Mouse (Mus musculus): Measurements from ENCODE around the gene 4833439L19Rik.

The 4833439L19Rik gene

GRCm38 (mm10) chr13:54581385-54581784, 16.1 kb upstream of the 4833439L19Rik start:
- DNase-seq: no peak

DNA sequence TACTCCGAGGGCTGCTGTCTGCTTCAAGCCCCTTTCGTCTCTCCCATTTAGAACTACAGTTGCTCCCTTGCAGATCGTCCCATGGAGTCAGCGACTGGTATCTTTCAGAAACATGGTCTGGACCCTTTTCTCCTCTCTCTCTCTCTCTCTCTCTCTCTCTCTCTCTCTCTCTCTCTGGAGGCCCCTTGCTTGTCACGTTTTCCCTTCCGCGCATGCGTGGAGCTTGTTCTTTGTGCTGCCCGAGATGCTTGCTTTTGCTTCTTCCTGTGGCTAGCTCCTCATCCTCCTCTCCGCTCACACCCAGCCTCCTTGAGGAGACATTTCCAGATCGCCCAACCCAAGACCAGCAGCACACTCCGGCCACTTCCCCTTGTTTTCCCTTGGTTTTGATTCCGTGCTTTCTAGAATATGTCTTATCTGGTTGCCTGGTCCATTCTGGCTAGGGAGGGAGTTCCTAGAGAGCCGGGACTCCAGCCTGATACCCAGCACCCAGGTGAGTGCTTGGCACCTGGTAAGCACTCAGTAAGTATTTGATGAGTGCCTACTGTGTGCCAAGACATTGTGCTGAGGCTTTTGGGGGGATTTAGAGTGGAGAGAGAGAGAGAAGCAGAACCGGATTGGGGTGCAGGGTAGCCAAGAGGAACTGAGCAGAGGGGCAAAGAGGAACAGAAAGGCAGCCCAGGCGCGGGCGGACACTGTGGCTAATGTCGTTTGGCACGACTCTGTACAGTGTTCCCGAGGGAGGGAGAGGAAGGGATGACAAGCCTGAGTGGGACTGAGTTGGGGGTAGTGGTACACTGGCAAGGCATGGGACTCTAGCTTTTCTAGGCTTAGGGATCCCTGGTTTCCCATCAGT, 12.6 kb upstream of the 4833439L19Rik start:
- DNase-seq: no peak

DNA sequence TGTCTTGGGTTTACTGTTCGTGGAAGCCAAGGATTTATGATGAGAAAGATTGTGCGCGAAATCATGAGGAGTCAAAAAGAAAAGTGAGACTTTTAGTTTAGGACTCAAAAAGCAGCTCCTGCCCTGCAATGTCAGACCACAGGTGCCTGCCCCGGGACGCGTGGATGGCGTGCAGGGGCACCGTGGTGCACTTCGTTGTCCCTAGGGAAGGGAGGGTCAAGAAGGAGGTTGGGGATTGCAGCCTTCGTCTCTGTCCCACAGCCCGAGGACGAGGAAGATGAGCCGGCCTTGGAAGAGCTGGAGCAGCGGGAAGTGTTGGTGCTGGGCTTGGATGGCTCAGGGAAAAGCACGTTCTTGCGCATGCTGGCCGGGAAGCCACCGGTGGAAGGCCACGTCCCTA, 10.3 kb upstream of the 4833439L19Rik start:
- no peak for DNase-seq

DNA sequence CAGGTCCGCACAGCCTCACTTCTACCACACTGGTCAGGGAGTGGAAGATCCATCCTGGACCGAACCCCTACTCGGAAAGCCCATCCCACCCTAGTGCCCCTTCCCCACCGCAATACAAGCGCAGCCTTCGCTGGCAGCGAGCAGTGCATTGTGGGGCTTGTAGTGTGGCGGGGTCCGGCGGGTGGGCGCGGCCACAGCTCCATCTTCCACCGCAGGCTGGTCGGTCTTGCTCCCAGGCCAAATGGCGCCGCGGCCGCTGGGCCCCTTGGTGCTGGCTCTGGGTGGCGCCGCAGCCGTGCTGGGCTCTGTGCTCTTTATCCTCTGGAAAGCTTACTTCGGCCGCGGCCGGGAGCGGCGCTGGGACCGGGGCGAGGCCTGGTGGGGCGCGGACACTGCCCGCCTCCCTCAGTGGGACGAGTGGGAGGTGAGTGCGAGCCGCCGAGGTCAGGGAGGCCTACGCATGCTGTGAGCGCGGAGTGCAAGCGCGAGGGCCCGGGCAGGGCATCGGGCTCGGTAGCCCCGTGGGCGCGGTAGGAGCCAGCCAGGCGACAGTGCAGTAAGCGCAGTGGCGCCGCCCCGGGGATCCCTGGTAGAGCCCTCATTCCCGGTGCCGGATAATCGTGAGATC, 9.7 kb upstream of the 4833439L19Rik start, which contains the start of gene Arl10:
TSS of gene Arl10 (plus strand) at position 162 of the 628 bp plus-strand sequence.
- peak; percentile 63 for DNase-seq

DNA sequence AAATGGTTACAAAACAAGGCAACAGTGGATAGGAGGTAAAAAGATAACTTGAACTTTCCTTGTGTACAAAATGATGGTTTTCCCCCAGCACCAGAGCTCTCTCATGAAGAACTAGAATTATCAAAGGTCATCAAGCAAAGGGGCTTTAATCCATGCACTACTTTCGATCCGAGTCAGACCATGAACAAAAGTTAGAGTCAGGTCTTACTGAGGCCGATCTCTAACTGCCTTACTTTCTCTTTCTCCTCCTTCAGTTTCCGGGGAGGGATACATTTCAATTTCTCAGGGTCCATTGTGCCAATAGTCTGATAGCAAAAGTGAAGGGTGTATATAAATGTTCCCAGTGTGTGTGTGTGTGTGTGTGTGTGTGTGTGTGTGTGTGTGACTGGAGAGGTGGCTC, 7.4 kb upstream of the 4833439L19Rik start:
- DNase-seq: no peak

DNA sequence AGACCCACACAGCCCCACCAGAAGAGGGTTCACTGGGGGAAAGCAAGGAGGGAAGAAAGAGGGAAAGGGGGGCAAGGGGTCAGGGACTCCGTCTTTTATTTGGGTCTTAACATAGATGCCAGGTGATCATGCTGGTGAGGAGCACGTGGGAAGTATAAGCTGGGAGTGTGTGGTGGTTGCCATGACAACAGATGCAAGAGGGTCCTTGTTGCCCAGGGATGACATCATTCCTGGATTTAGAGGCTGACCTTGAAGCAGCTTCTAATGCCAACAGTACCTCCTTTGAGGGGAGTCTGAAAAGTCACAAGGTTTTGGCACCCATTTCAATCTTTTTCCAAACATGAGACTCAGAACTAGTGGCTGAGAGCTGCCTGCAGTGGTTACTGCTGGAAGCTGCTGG, 6.4 kb upstream of the 4833439L19Rik start:
- no peak for DNase-seq

DNA sequence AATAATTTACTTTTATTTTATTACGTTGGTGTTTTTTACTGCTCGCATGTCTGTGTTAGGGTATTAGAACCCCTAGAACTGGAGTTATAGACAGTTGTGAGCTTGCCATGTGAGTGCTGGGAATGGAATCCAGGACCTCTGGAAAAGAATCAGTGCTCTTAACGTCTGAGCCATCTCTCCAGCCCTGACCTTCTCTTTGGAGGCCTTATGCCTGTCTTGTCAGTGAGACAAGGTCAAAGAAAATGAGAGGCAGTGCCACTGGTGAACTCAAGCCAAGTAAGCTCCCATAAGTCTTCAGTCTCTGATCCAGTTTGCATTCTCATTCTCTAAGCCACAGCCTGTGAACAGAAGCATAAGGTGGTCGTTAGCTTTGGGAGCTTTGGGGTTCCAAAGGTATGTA, 5.5 kb upstream of the 4833439L19Rik start:
- no peak for DNase-seq

DNA sequence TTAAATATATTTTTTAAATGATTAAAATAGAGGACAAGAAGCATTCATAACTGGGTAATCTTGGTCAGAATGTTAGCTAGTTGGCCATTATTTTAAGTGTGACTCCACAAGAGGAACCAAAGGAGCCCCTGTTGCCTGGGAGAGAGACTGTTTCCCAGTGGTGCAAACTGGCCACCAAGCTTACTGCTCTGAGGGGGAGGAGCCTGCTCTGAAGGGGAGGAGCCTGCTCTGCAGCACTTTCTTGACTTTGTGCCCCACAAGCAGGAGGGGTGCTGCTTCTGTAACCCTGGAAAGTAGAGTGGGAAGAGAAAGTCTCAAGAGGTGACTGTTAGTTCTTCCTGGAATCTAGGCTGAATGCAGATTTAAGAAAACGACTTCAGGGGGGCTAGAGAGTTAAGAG, 4.0 kb upstream of the 4833439L19Rik start:
- no peak for DNase-seq

DNA sequence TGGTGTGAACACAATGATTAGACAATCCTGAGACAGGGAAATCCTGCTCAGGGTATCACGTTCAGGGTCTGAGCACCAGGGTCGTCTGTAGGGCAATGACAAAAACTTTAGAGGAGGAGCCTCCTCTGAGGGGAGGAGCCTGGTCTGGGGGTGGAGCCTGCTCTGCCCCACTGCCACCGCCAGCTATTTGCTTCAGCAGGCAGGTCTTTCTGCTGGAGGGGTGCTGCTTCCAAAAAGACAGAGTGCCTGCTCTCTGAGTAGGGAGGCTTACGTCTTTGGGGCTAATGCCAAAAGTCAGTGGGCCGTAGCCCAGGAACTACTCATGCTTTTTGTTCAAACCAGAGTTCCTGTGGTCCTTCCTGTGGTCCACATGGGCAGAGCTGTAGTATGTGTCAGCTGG, 3.1 kb upstream of the 4833439L19Rik start:
- no peak for DNase-seq

- peak; percentile 61 for DNase-seq
Observed at GRCm38 (mm10) chr13:54565594-54566345, 535 bp upstream of the 4833439L19Rik start.

DNA sequence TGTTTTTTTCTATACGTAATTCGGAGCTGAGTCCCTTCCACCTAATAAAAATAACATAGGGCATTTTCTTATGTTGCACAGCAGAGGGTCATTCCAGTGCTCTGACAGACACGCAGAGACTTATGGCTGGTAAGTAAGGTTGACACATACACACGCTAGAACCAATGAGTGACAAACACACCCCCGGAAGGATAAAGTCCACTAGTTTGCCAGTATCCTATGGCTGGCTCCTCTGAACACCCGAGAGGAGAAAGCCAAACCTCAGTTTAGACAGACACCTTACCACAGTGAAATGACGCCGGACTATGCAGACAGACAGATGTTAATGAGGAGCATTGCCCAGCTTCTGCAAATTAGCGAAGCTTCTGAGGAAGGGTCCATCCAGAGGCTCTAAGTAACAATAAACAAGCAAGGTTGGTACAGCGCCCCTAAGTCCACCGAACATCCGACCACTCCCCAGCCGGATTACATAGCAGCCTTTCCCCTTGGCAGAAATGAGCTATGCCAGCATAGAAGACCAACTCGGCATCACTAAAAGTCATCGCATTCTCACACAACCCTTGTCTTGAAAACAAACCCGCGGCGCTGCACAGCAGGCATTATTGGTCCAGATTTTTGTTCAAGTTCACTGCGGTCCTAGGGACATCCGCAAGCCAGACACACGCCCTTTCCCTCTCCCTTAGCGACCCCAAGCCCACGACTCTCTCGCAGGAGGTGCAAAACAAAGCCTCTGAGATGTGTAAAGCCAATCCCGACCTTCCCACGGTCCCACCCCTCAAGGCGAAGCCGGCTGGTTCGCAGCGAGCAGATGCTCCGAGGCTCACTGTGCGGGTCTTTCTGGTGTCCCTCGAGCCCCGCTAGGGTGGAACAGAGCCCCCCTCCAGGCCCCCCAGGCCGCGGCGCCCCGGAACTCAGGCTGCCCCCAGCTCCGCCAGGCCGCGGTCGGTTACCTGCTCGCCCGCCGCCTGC, 719 bp downstream of the 4833439L19Rik start:
- no peak for DNase-seq

DNA sequence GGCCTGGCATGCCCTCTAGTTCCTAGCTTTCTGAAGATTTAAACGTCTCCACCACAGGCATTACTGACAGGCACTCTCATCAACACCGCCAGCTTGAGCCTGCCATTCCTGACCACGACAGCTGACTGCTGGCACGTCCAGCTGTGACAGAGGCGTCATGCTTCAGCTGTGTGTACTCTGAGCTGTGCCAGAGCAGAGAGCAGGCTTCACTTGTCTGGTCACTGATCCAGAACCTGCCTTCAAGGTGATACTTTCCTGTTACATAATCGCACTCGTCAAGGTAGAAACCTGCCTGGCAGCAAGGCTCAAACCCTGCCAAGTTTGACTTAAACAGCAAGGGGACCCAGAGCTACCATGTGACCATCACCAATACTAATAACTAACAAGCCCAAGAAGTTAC, 2.7 kb downstream of the 4833439L19Rik start:
- no peak for DNase-seq

GRCm38 (mm10) chr13:54560608-54561007, 4.6 kb downstream of the 4833439L19Rik start:
- DNase-seq: no peak

GRCm38 (mm10) chr13:54559656-54560055, 5.6 kb downstream of the 4833439L19Rik start:
- DNase-seq: no peak

GRCm38 (mm10) chr13:54557652-54558051, 7.6 kb downstream of the 4833439L19Rik start:
- no peak for DNase-seq

- DNase-seq: peak; percentile 94
Observed at GRCm38 (mm10) chr13:54556796-54557195, 8.4 kb downstream of the 4833439L19Rik start.

DNA sequence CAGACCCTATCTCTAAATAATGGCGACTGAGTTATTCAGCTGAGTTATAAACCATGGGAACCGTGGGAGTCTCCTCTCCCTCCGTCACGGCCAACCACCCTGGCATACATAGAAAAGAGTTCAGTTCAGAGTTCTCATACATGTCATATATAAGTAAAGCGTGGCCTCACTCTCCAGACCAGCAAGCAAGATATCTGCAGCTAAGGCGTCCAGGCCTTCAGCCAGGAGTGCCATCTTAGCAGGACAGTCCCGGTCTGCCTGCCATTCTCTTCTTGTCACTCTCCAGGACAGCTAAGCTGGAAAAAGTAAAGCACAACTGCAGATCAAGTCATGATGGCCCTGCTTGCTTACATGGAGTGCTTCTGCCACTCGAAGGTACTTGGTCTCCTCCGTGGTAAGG, 9.1 kb downstream of the 4833439L19Rik start:
- no peak for DNase-seq

DNA sequence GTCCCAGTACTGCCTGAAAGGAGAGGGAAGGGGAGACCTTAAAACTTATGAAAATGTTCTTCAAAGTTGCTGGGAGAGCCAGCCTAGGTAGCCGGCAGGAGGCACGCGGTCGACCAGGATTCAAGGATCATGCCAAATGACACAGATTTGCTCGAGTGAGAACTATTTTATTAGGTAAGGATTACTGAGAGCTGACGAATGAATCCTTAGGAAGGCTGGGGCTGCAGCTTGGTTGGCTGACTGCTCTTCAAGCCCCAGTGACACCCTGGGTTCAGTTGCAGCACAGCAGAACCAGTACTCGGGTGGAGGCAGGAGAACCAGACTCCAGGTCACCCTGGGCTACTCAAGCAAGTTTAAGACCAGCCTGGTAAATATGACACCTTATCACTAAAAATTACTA, 17.2 kb downstream of the 4833439L19Rik start:
- DNase-seq: no peak

GRCm38 (mm10) chr13:54532134-54532533, 33.1 kb downstream of the 4833439L19Rik start:
- DNase-seq: no peak

GRCm38 (mm10) chr13:54527140-54527539, 38.1 kb downstream of the 4833439L19Rik start:
- no peak for DNase-seq

- no peak for DNase-seq
Observed at GRCm38 (mm10) chr13:54521181-54521580, 44.1 kb downstream of the 4833439L19Rik start.

DNA sequence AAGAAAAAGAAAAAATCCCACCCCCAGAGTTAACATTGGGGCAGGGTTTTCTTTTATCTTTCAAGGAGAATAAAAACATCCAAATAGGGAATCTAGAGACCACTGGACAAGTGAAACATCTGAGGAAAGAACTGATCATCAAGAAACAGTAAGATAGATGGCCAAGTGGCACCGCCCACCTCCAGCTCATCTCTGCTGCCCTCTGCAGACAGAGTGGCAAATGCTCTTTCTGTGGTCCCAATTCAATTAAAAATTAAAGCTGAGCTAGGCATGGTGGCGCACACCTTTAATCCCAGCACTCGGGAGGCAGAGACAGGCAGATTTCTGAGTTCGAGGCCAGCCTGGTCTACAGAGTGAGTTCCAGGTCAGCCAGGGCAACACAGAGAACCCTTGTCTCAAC, 45.0 kb downstream of the 4833439L19Rik start:
- DNase-seq: no peak

Measured in cerebellum, adult 8-10 months (tissue).